8 mouse cellular contexts compared by ENCODE assay signal in genomic region chrX:169972131-169972530, GRCm38 (mm10). TPM values are rescaled to one million over a fixed set of nuclear protein-coding genes. Genes with fewer than 3 reads are reported as not detected.
DNase-seq lines count a peak whose midpoint lies in the region; ATAC-seq and TF ChIP-seq lines count a peak whose summit lies in the region.
"Not testable (repeated sequence)": the region's sequence is repeated elsewhere in the genome, so short reads cannot be mapped to it uniquely, and the experiment has no call there.

No protein-coding gene starts in this region.

- DNase-seq in T-cell, adult 2 months (ENCODE audit: low spot score) = peak; percentile 0
- peak; percentile 4 for DNase-seq in embryo, embryonic 11.5 days (ENCODE audit: low read depth, low spot score)
- peak; percentile 12 to 21 for DNase-seq in gastrocnemius, postnatal 4 days (ENCODE audit: low spot score in 2 of 2)
- not testable (repeated sequence) for DNase-seq in hindbrain, embryonic 11.5 days (ENCODE audit: low spot score); liver, embryonic 14.5 days (ENCODE audit: low read depth in 3 of 3, low spot score in 3 of 3)
- DNase-seq in kidney, postnatal 0 days (ENCODE audit: low spot score) = peak; percentile 31
- peak; percentile 13 for DNase-seq in testis, postnatal 14 days (ENCODE audit: low spot score)

- not testable (repeated sequence) for H3K27me3 ChIP-seq in hindbrain, embryonic 11.5 days (ENCODE audit: control insufficient read depth, insufficient read depth, low read length); kidney, postnatal 0 days (ENCODE audit: insufficient read depth, low read length); liver, embryonic 14.5 days (ENCODE audit: control insufficient read depth, insufficient read depth, low read length); neural tube, embryonic 12.5 days (replicated peaks)

- TF ChIP-seq CTCF in kidney, postnatal 0 days (IDR thresholded peaks at IDR 0.05; ENCODE audit: low read depth); liver, embryonic 14.5 days (IDR thresholded peaks at IDR 0.05; ENCODE audit: low read depth): not testable (repeated sequence)

- WGBS in hindbrain, embryonic 11.5 days = 86% methylated on average over 2 of the region's 2 CpGs
- WGBS in kidney, postnatal 0 days = 54% methylated on average over 2 of the region's 2 CpGs
- 57% methylated on average over 2 of the region's 2 CpGs for whole genome bisulfite sequencing in liver, embryonic 14.5 days (ENCODE audit: insufficient replicate concordance)
- WGBS in neural tube, embryonic 12.5 days = 82% methylated on average over 2 of the region's 2 CpGs

- not testable (repeated sequence) for TF ChIP-seq EP300 in liver, embryonic 14.5 days (IDR thresholded peaks at IDR 0.05; ENCODE audit: low read depth)

- H3K4me2 ChIP-seq in hindbrain, embryonic 11.5 days (replicated peaks; ENCODE audit: low read depth, low read length); kidney, postnatal 0 days (ENCODE audit: low read length); liver, embryonic 14.5 days (ENCODE audit: low read depth); neural tube, embryonic 12.5 days (replicated peaks): not testable (repeated sequence)

- not testable (repeated sequence) for H3K4me3 ChIP-seq in hindbrain, embryonic 11.5 days (ENCODE audit: low read depth, low read length); kidney, postnatal 0 days (replicated peaks; ENCODE audit: low read depth, low read length); liver, embryonic 14.5 days (ENCODE audit: insufficient read depth in 1 of 2, low read depth in 2 of 2, low read length in 2 of 2); neural tube, embryonic 12.5 days

- not testable (repeated sequence) for H3K9ac ChIP-seq in hindbrain, embryonic 11.5 days (ENCODE audit: low read depth, low read length); kidney, postnatal 0 days (ENCODE audit: low read depth, low read length); liver, embryonic 14.5 days (replicated peaks); neural tube, embryonic 12.5 days

- H3K27ac ChIP-seq in hindbrain, embryonic 11.5 days (ENCODE audit: low read depth, low read length); kidney, postnatal 0 days; liver, embryonic 14.5 days; neural tube, embryonic 12.5 days: not testable (repeated sequence)

- not testable (repeated sequence) for H3K9me3 ChIP-seq in hindbrain, embryonic 11.5 days (ENCODE audit: control insufficient read depth, low read length); kidney, postnatal 0 days (replicated peaks; ENCODE audit: low read length); liver, embryonic 14.5 days (ENCODE audit: control insufficient read depth, low read length)
- H3K9me3 ChIP-seq in neural tube, embryonic 12.5 days = peaks cover 38% of the 10 kb centered on the region

- peak; percentile 46; the same call in 1 of the 2 replicates for ATAC-seq in hindbrain, embryonic 11.5 days (ENCODE audit: low FRiP score)
- ATAC-seq in kidney, postnatal 0 days (replicated peaks; ENCODE audit: low FRiP score, low read depth) = 0 out of 2 replicates have a peak, but pooled peaks have one; percentile 23
- peak; percentile 30; the same call in 1 of the 2 replicates for ATAC-seq in liver, embryonic 14.5 days (ENCODE audit: insufficient read depth)
- peak; percentile 38; the same call in 1 of the 2 replicates for ATAC-seq in neural tube, embryonic 12.5 days (ENCODE audit: low FRiP score, low read depth)

- H3K36me3 ChIP-seq in hindbrain, embryonic 11.5 days (ENCODE audit: control insufficient read depth, insufficient read depth, low read length); kidney, postnatal 0 days (ENCODE audit: insufficient read depth, low read length); liver, embryonic 14.5 days (replicated peaks; ENCODE audit: control insufficient read depth, insufficient read depth, low read depth): not testable (repeated sequence)
- peaks cover 21% of the 10 kb centered on the region for H3K36me3 ChIP-seq in neural tube, embryonic 12.5 days

- H3K4me1 ChIP-seq in hindbrain, embryonic 11.5 days (replicated peaks; ENCODE audit: control insufficient read depth, insufficient read depth, low read length); kidney, postnatal 0 days (replicated peaks; ENCODE audit: insufficient read depth, low read length); liver, embryonic 14.5 days (replicated peaks; ENCODE audit: control insufficient read depth in 2 of 2, insufficient read depth in 2 of 2, low read length in 1 of 2); neural tube, embryonic 12.5 days: not testable (repeated sequence)

RNA-seq across cellular contexts. Expression of gene Gm21887, which starts 37.3 kb away (rescaled TPM):
- total RNA-seq in gastrocnemius, postnatal 4 days (2021) = 100 to 1,000 TPM in 1 of 2 experiments, 10 to 100 TPM in 1; 93.0 to 116 TPM
- polyA plus RNA-seq in hindbrain, embryonic 11.5 days (2014; fragmentation: Nextera tagmentation; extraction: Ambion mirVana) = 174 and 175 TPM in 2 replicates
- 41.1 and 106 TPM in 2 replicates for polyA plus RNA-seq in kidney, postnatal 0 days (2015; fragmentation: Nextera tagmentation; extraction: Ambion mirVana)
- polyA plus RNA-seq in liver, embryonic 14.5 days (2012; rRNA removed) = 94.3 and 264 TPM in 2 replicates
- 36.2 and 58.4 TPM in 2 replicates for polyA plus RNA-seq in liver, embryonic 14.5 days (2014; fragmentation: Nextera tagmentation; extraction: Ambion mirVana)
- 240 and 361 TPM in 2 replicates for polyA plus RNA-seq in neural tube, embryonic 12.5 days (2016; fragmentation: Nextera tagmentation; extraction: Ambion mirVana)
